8 mouse cellular contexts compared by ENCODE assay signal in the genomic region with DNA sequence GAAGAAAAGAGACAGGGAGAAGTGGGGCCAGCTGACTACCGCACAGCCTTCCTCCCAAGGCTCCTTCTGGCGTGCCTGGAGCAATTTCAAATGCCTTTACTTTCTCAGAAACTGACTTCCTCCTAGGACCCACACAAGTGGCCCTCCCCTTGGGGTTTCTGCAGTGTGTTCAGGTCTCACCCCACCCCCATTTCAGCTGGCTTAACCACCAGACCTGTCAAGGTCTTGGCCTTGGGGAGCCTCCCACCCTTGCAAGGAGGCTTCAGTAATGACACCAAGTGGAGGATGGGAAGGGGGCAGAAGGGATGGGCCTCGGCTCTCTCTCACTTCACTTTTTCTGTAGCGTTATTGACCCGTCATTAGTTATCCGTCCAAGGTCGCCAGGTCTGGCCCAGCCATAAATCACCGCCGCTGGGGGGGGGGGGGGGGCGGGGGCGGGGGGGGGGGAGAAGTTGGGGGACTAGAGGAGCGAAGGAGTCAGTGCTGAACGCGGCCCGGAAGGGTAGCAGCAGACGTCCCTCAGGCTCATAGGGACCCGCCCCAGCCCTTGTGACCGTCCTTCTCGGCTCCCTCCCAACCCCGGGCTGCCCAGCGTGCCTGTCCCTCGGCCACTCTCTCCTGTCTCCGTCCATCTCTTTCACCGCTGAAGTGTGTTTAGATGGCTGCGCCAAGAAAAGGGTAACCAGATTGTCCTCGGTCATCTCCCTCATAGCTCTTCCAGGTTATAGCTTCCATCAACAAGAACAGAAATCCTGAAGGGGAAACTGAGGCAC. TPM values are rescaled to one million over a fixed set of nuclear protein-coding genes. Genes with fewer than 3 reads are reported as not detected.
DNase-seq lines count a peak whose midpoint lies in the region; ATAC-seq and TF ChIP-seq lines count a peak whose summit lies in the region.

No protein-coding gene starts in this region.

- WGBS in hindbrain, embryonic 11.5 days, result 2% methylated on average over 18 of the region's 26 CpGs
- WGBS in lung, postnatal 0 days, result 1% methylated on average over 21 of the region's 26 CpGs

- no peaks in the 10 kb centered on the region for H3K36me3 ChIP-seq in hindbrain, embryonic 11.5 days (ENCODE audit: control insufficient read depth, insufficient read depth, low read length)
- no peaks in the 10 kb centered on the region for H3K36me3 ChIP-seq in lung, postnatal 0 days (ENCODE audit: insufficient read depth, low read length)

- H3K4me1 ChIP-seq in hindbrain, embryonic 11.5 days (replicated peaks; ENCODE audit: control insufficient read depth, insufficient read depth, low read length), result peaks cover 14% of the 10 kb centered on the region
- H3K4me1 ChIP-seq in lung, postnatal 0 days (ENCODE audit: insufficient read depth, low read depth, low read length), result no peaks in the 10 kb centered on the region

- peak overlapping the region; percentile 60 for H3K4me2 ChIP-seq in hindbrain, embryonic 11.5 days (replicated peaks; ENCODE audit: low read depth, low read length)
- H3K4me2 ChIP-seq in lung, postnatal 0 days (replicated peaks; ENCODE audit: low read depth, low read length), result peak overlapping the region; percentile 74

- H3K9ac ChIP-seq in hindbrain, embryonic 11.5 days (ENCODE audit: low read depth, low read length), result peak overlapping the region; percentile 37; the same call in 1 of the 2 replicates
- no peak overlapping the region for H3K9ac ChIP-seq in lung, postnatal 0 days (replicated peaks; ENCODE audit: low read depth)

- 0 out of 2 replicates have a peak overlapping the region, but pooled peaks have one; percentile 4 for H3K27ac ChIP-seq in hindbrain, embryonic 11.5 days (ENCODE audit: low read depth, low read length)
- H3K27ac ChIP-seq in lung, postnatal 0 days (ENCODE audit: low read length), result no peak overlapping the region

- no peak for TF ChIP-seq CTCF in lung, postnatal 0 days (IDR thresholded peaks at IDR 0.05)

- H3K27me3 ChIP-seq in hindbrain, embryonic 11.5 days (ENCODE audit: control insufficient read depth, insufficient read depth, low read length), result peaks cover 47% of the 10 kb centered on the region
- H3K27me3 ChIP-seq in lung, postnatal 0 days (replicated peaks; ENCODE audit: insufficient read depth, low read length), result peaks cover 18% of the 10 kb centered on the region; the same call in 1 of the 2 replicates

- DNase-seq in spleen, postnatal 36 days (ENCODE audit: low spot score in 2 of 2), result peak; percentile 31 to 39
- DNase-seq in spleen, adult 12 weeks (ENCODE audit: low spot score), result no peak
- peak; percentile 43 for DNase-seq in hindbrain, embryonic 11.5 days (ENCODE audit: low spot score)
- DNase-seq in lung, postnatal 0 days (ENCODE audit: low spot score), result peak; percentile 38
- DNase-seq in retina, embryonic 14.5 days (ENCODE audit: low spot score), result peak; percentile 19
- no peak for DNase-seq in layer of hippocampus, postnatal 10 days (ENCODE audit: low spot score in 2 of 2)
- DNase-seq in layer of hippocampus, adult 11-12 months (ENCODE audit: low spot score), result no peak

- ATAC-seq in common myeloid progenitor, adult 5-6 weeks (replicated peaks; ENCODE audit: low read depth, poor library complexity, severe bottlenecking), result peak; percentile 52
- ATAC-seq in hindbrain, embryonic 11.5 days (ENCODE audit: low FRiP score), result no peak
- peak; percentile 52 for ATAC-seq in lung, postnatal 0 days

- peak overlapping the region; percentile 31 for H3K4me3 ChIP-seq in hindbrain, embryonic 11.5 days (ENCODE audit: low read depth, low read length)
- H3K4me3 ChIP-seq in lung, postnatal 0 days (ENCODE audit: low read depth, low read length), result peak overlapping the region; percentile 38

- no peak for TF ChIP-seq EP300 in lung, postnatal 0 days (IDR thresholded peaks at IDR 0.05)

- no peaks in the 10 kb centered on the region for H3K9me3 ChIP-seq in hindbrain, embryonic 11.5 days (ENCODE audit: control insufficient read depth, low read length)
- H3K9me3 ChIP-seq in lung, postnatal 0 days (ENCODE audit: low read length), result no peaks in the 10 kb centered on the region

RNA-seq across cellular contexts. Expression of gene Poll, which starts 16.0 kb away (rescaled TPM):
- total RNA-seq in common myeloid progenitor, adult 5-6 weeks (2017), result 9.3 and 14.0 TPM in 2 replicates
- polyA plus RNA-seq in hindbrain, embryonic 11.5 days (2014; fragmentation: Nextera tagmentation; extraction: Ambion mirVana), result 14.1 and 16.4 TPM in 2 replicates
- 8.7 and 9.7 TPM in 2 replicates for polyA plus RNA-seq in lung, postnatal 0 days (2015; fragmentation: Nextera tagmentation; extraction: Ambion mirVana)
- total RNA-seq in layer of hippocampus, postnatal 10 days (2021), result 1 to 10 TPM; 6.9 to 8.8 TPM

RNA-seq across cellular contexts. Expression of gene Gm17018, which starts 16.1 kb away (rescaled TPM):
- 27.9 and 29.5 TPM in 2 replicates for total RNA-seq in common myeloid progenitor, adult 5-6 weeks (2017)
- 62.7 and 63.4 TPM in 2 replicates for polyA plus RNA-seq in hindbrain, embryonic 11.5 days (2014; fragmentation: Nextera tagmentation; extraction: Ambion mirVana)
- 40.1 and 44.2 TPM in 2 replicates for polyA plus RNA-seq in lung, postnatal 0 days (2015; fragmentation: Nextera tagmentation; extraction: Ambion mirVana)
- 10 to 100 TPM; 55.6 to 56.4 TPM for total RNA-seq in layer of hippocampus, postnatal 10 days (2021)

Comparison
In these comparisons a context has a peak if more than half of its experiments do, and no peak if none do; other contexts are left out.
1. DNase-seq: peak in spleen, postnatal 36 days (2 of 2), hindbrain, embryonic 11.5 days (single experiment), lung, postnatal 0 days (single experiment) and retina, embryonic 14.5 days (single experiment); none in spleen, adult 12 weeks (single experiment), layer of hippocampus, postnatal 10 days (0 of 2) and layer of hippocampus, adult 11-12 months (single experiment).